Mouse (Mus musculus) adrenal gland (tissue): ENCODE results near the gene Gm48552.

Experiments used
- intact Hi-C: fragments of 180-260 bp; cut with DNase I; formaldehyde crosslinking; loops from one replicate; pipeline ENCODE4 v1.15.1; 2025

Gm48552 gene

GRCm38 (mm10) chr10:81417227-81418215, 28.7 kb downstream of the Gm48552 start:
- intact Hi-C loops, result no loop called here

- intact Hi-C loops, result no loop called here
These were observed 29.6 kb downstream of the Gm48552 start for GRCm38 (mm10) chr10:81418216-81419070.

- intact Hi-C loops, result no loop called here
These were observed 30.5 kb downstream of the Gm48552 start for GRCm38 (mm10) chr10:81419111-81419928.

DNA sequence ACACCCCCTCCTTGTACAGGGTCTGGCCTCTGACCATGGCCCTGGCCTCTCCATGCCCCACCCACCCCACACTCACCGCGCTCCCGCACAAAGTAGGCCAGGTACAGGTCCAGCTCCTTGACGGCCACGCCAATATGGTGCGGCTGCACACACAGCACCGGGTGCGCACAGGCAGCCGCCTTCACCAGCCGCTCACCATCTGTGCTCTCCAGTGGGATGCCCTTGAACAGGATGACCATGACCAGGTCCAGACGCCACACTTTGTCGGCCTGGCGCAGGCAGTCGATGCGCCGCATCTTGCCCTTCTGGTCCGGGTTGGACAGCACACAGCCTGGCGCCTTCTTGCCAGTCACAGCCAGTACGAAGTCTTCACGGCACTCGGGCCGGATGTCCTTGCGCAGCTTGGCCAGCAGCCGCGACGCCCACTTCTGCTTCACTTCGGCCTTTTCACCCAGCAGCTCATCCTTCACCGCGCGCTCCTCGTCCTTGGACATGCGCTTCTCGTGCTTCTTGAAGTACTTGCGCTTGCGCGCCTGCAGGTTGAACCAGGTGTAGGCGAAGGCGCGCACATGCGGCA, 31.5 kb downstream of the Gm48552 start:
- intact Hi-C loops, result no loop called here

GRCm38 (mm10) chr10:81421041-81421796, 32.4 kb downstream of the Gm48552 start:
- intact Hi-C loops, result no loop called here

- intact Hi-C loops, result no loop called here
These were observed 32.9 kb downstream of the Gm48552 start for GRCm38 (mm10) chr10:81421797-81422100.

DNA sequence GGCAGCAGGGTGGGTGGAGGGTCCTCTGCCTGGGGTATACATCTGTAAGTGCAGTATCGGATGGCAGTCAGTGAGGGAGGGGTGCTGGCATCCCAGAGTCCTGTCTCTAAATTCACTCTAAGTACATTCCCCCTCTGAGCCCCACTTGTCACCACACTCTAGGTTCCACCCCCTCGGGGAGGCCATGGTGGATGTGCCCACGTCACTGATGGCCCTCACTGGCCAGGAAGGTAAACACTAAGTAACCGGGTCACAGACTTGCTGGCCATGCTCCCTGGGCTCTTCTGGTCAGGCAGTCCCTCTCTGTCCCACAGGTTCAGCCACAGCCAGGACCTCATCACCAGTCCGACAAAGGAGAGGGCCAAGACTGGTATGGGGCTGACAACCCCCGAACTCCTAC, 33.4 kb downstream of the Gm48552 start:
- intact Hi-C loops, result no loop called here

GRCm38 (mm10) chr10:81422661-81423217, 33.9 kb downstream of the Gm48552 start:
- intact Hi-C loops, result no loop called here

DNA sequence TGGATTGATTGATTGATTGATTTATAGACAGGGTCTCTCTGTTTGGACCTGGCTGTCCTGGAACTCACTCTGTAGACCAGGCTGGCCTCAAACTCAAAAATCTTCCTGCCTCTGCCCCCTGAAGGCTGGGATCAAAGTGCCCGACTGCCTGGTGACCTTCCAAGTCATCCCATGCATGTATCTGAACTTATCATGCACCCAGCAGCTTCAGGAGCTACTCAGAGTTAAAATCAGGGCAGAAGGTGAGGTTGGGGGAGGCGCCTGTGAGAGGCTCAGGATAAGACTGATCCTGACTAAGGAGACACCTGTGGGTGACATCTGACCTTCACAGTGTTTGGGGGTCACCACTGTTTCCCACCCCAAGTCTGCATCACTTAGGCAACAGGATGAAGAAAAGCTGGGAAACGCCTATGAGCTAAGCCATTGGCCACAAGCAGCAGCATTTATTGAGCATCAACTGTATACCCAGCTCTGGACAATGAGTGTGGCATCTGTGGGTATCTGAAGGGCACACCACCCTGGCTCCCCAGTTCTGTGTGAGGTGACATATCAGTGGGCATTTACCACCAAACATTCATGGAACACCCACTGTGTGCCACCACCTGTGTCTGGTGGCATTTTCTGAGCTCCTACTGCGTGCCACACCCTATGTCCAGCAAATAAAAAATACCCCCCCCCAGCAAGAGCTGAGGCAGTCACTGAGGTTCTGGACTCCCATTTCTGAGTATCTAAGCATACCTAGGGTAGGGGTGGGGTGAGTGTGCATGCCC, 34.9 kb downstream of the Gm48552 start:
- intact Hi-C loops, result no loop called here

- intact Hi-C loops, result no loop called here
These were observed 35.6 kb downstream of the Gm48552 start for GRCm38 (mm10) chr10:81424246-81425051.

GRCm38 (mm10) chr10:81425236-81425850, 36.5 kb downstream of the Gm48552 start:
- intact Hi-C loops, result no loop called here

GRCm38 (mm10) chr10:81426081-81426671, 37.4 kb downstream of the Gm48552 start:
- intact Hi-C loops, result no loop called here

- intact Hi-C loops, result no loop called here
These were observed 38.1 kb downstream of the Gm48552 start for GRCm38 (mm10) chr10:81426897-81427296.

GRCm38 (mm10) chr10:81427327-81427726, 38.5 kb downstream of the Gm48552 start:
- intact Hi-C loops, result no loop called here

DNA sequence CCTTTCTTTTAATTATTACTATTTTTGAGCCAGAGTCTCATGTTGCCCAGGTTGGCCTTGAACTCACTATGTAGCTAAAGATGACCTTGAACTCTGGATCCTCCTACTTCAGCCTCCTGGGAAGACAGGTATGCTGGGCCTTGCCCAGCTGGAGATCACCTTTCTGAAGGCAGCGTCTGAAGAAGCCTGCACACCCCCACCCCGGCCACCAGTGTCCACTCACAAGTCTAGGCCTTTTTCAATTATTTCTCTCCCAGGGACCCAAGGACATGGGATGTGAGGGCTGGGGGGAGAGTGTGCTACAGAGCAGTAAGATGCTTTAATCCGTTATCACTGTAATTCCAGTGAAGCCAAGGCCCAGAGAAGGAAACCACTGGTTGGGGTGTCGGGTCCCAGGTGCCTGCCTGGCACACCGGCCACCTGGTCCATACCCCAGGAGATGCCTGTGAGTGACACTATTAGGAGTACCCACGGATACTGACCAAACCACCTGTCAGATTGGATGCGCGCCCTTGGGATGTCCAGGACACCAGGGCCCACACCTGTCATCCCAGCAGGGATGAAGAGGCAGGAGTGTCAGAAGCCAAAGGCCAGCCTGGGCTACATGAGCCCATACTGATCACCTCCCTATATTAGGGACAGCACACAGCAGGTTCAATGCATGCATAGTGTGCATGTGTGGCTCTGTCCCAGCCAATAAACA, 39.1 kb downstream of the Gm48552 start:
- intact Hi-C loops, result no loop called here

DNA sequence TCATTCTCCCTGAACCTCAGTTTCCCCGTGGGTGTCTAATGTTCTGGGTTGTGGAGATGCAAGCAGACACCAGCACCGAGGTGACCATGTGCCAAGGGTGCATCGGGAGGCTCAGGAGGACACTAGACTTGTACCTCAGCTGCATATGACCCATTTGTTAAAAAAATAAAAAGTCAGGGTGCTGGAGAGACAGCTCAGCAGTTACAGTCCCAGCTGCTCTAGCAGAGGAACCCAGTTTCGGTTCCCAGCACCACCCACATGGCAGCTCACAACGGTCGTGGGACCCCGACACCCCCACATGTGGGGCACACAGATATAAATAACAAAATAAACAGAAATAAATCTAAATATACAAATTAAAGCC, 39.7 kb downstream of the Gm48552 start:
- intact Hi-C loops, result no loop called here

DNA sequence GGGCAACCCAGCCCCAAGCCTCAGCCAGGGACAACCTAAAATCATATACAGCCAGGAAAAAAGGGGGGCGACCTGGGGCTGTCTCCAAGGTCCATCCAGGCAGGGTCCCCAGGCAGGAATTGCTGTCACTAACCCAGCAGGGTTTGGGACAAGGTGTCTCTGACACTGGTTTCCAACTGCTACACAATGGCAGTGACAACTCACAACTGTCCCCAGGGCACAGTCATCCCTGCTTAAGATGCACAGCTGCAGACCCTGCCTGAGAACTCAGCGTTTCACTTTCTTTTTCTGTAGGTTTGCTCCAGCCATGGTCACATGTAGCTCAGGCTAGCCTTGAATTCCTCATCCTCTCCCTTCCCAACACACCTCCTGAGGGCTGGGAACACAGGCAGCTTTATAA, 40.3 kb downstream of the Gm48552 start:
- intact Hi-C loops, result no loop called here
